Mouse (Mus musculus) CH12F3 (cell line): ENCODE results near the gene Nat8f6.
"Not testable (repeated sequence)": the region's sequence is repeated elsewhere in the genome, so short reads cannot be mapped to it uniquely, and the experiment has no call there.

ENCODE experiments used
- in situ Hi-C: fragments of 300-500 bp; cut with MboI; formaldehyde crosslinking; loops from 2 replicates; pipeline ENCODE4 v1.14.3; 2020; ENCODE audit warnings: low sequenced_read_pairs

The Nat8f6 gene

DNA sequence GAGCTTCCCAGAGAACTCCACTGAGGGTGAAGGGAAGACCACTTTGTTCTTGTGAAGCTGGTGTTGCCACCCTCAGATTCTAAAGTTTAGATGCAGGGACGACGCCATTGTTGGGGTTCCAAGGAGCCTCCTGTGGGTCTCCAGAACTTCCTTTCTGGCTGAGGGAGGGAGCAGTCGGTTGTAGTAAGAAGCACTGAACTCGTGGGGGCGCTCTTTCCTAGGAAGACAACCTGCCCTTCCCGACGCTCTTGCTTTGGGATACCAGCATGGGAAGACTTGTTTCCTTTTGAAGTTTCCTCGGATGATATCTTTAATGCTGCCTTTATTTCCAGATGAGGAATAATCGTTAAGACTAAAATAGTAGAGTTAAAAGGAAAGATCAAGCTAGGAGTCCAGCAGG is 16.1 kb upstream of the Nat8f6 start:
- in situ Hi-C loops = not testable (repeated sequence)

DNA sequence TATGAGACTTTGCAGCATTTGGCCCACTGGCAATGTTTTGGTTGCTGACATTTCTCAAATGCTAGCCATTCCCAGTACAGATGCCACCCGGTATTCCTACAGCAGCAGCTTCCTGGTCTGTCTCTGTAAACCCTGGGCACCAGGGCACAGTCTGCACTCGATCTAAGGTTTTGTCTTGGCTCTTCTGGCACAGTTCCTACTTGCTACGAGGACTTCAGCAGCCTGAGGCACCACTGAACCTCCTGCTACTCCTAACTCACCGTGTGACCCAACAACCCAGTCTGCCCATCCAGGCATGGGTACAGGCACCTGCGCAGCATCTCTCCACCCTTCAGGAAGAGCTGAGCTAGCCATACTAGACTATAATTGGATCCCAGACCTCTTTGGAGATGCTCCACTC is 15.3 kb upstream of the Nat8f6 start:
- in situ Hi-C loops = not testable (repeated sequence)

GRCm38 (mm10) chr6:85835104-85835503 is 14.3 kb upstream of the Nat8f6 start:
- in situ Hi-C loops = not testable (repeated sequence)

GRCm38 (mm10) chr6:85834504-85835100 is 13.8 kb upstream of the Nat8f6 start:
- in situ Hi-C loops = not testable (repeated sequence)

DNA sequence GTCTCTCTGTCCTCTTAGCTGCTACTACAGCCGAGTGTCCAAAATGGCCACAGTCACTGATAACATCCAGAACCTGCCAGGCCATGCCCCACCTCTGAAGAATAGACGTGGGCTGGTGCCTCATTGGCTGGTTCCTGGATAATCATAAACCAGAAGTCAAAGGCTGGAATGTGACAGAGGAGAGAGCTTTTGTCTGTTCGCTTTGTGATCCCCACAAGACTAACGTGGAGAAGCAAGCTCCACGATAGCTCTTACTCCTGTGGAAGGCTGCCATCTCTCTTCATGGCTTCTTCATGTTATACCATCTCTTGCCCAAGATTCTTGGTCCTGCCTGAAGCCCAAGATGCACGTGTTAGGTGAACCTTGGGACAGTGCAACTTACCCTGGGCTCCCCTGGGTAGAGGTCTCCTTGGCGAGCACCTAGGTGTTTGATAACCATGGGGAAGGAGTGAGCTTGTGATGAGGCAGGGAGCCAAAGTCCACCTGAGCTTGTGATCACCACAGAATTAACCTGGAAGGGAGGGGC is 11.1 kb upstream of the Nat8f6 start, which contains the start of gene Nat8:
Gene Nat8 (minus strand): TSS at position 287 of the 526 bp plus-strand sequence.
- in situ Hi-C loops = no loop called here

DNA sequence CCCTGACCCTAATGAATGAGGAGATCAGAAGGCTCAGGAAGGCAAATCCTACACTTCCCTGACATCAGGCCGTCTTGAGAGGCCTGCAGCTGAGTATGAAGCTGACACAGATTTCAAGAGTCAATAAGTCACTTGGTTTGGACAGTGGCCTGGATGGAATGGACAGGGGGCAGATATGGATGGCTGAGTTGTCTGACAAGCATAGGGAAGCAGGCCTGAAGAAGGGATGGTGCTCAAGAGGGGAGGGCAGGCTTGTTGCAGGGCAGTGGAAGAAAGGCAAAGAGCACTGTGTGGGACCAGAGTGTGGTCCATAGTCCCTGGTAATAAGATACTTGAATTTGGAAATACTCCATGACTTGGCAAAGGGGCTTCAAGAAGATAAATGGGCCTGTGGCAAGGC is 8.7 kb upstream of the Nat8f6 start:
- in situ Hi-C loops = no loop called here

GRCm38 (mm10) chr6:85825886-85826285 is 5.1 kb upstream of the Nat8f6 start:
- in situ Hi-C loops = no loop called here

DNA sequence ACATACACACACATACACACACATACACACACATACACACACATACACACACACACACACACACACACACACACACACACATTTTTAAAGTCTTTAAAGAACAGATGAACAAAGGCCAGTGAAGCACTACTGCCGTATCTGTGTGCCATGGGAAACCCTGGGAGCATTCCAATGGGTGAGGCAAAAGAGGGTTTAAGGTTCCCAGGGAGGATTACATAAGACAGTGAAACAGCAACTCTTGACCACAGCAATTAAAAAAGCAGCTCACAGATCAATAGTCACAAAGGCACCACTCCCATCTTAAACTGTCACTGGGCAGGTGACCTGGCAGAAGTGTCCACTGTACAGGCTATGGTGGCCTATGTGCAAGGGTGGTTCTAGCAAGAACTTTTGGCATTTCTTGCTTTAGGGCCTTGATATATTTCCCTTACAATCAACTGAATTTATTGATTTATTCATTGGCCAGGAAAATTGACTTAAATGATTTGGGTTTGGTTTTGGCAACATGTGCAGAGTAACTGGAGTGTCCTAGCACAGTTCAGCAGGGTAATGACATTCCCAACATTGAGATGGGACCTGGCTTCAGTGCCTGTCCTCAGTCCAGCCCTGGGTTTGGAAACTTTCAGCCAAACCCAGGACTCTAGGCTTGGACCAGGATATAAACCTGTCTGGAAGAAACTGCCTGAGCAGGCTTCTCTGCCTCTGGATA is 2.8 kb upstream of the Nat8f6 start:
- in situ Hi-C loops = no loop called here

GRCm38 (mm10) chr6:85822286-85822685 is 1.5 kb upstream of the Nat8f6 start:
- in situ Hi-C loops = no loop called here

- in situ Hi-C loops = no loop called here
These were observed 2.4 kb downstream of the Nat8f6 start for GRCm38 (mm10) chr6:85818338-85818737.

DNA sequence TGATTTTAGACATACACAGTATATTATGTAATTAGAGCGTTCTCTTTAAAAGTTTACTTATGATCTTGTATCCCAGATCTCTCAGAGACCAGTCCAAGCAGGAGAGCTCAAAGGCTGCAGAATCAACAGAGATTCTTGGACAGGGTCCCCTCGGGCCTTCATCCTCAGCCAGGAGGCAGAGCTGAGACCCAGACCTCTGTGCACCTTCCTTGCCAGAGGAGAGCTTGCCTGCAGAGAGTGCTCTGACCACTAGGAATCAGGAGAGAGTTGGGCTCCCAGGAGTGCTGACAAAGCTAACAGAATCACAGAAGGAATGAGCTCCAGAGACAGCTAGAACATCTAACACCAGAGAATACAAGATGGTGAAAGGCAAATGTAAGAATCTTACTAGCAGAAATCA is 7.4 kb downstream of the Nat8f6 start:
- in situ Hi-C loops = no loop called here

DNA sequence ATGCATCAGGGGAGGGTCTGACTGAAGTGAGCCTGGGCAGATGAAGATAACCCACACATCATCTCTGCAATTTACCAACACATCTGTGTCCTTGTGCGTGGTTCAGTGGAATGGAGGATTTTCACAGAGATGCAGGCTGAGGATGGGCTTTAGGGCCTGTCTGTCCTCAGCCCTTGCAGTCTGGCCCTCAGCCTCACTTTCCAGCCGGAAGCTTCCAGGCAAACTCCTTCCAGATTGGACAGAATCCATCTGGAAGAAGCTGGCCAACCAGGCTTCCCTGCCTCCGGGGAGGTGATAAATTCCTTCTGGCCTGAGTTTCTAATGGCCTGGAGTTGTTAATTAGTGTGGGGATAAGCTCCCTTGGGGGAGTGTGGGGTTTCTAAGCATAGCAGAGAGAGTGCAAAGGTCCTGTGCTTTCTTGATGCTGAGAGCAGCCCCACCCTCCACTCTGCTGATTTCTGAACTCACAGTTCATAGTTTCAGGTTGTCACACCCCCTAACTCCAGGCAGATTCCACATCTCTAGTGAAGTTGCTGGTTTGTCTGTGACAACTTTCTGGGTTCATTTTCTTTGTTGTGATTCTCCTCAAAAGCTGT is 9.7 kb downstream of the Nat8f6 start:
- in situ Hi-C loops = not testable (repeated sequence)

GRCm38 (mm10) chr6:85810514-85810913 is 10.2 kb downstream of the Nat8f6 start:
- in situ Hi-C loops = not testable (repeated sequence)

DNA sequence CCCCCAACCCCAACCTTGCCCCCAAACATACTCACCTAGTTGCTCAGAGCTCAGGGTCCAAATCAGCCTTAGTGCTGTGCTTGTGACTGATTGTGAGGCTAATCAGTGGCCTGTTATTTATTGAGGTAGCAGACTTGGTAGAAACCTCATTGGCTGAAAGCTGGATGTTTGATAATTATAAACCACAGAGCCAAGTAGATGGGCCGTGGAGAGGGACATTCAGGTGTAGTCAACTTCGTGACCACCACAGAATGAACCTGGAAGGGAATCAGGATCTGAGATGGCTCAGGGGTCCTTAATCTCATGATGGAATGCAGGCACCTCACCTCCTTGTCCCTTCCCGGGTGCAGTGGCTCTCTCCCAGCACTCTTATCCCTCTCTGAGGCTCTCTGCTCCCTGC is 11.0 kb downstream of the Nat8f6 start:
- in situ Hi-C loops = not testable (repeated sequence)

GRCm38 (mm10) chr6:85803180-85803579 is 17.6 kb downstream of the Nat8f6 start:
- in situ Hi-C loops = not testable (repeated sequence)

GRCm38 (mm10) chr6:85765532-85765931 is 55.2 kb downstream of the Nat8f6 start, which contains the start of gene Nat8f3:
Gene Nat8f3 (minus strand): TSS chr6:85765754.
- in situ Hi-C loops = not testable (repeated sequence)

GRCm38 (mm10) chr6:85763127-85764070 is 57.4 kb downstream of the Nat8f6 start:
- in situ Hi-C loops = not testable (repeated sequence)

GRCm38 (mm10) chr6:85762678-85763077 is 58.1 kb downstream of the Nat8f6 start:
- in situ Hi-C loops = not testable (repeated sequence)
